Mouse (Mus musculus): ENCODE data around the gene Clint1.

The Clint1 gene

DNA sequence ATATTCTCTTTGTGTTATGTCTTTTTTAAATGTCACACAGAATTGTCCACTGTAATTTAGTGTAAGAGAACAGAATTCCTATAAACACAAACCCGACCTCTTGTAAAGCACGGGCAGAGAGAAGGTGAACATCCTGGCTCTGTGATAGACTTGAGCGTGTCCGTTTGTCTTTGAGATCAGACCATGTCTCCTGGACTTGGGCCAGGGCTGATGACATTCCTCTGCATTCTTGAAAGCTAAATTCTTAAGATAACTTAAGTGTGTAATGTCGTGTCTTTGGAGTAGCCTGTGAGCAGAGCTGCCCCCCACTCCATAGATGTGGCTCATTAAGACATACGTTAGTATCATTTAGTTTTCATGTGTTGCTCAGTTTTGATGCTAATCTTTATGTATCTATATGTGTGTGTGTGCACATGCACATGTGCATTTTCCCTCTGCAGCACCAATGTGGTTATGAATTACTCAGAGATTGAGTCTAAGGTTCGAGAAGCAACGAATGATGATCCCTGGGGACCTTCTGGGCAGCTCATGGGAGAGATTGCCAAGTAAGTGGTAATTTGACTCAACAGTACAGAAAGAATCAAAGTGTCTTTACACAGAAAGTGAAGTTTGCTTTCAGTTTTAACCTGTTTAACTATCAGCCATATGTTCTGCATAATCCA, 31.6 kb downstream of the Clint1 start:
- intact Hi-C loops (cut with DNase I): loop anchor here (10.0 kb wide), 1 partner anchor 129 kb away; no protein-coding TSS in a partner anchor

DNA sequence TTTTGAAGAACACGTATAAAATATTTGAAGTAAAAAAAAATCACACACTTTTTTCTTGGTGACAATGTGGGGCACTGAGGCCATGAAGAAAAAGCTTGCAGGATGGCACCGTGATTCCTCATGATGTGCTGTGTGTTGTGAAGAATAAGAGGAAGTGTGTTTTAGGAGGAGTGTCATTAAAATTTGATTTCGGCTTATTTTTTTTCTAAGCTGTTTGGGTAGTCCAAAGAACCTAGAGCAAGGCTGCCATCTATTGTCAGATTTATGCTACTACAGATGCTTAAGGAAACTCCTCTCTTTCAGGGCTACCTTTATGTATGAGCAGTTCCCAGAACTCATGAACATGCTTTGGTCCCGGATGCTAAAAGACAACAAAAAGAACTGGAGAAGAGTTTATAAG, 32.2 kb downstream of the Clint1 start:
- intact Hi-C loops (cut with DNase I): loop anchor here (2.0 to 10.0 kb wide), 2 partner anchors 89 to 129 kb away; no protein-coding TSS in a partner anchor

DNA sequence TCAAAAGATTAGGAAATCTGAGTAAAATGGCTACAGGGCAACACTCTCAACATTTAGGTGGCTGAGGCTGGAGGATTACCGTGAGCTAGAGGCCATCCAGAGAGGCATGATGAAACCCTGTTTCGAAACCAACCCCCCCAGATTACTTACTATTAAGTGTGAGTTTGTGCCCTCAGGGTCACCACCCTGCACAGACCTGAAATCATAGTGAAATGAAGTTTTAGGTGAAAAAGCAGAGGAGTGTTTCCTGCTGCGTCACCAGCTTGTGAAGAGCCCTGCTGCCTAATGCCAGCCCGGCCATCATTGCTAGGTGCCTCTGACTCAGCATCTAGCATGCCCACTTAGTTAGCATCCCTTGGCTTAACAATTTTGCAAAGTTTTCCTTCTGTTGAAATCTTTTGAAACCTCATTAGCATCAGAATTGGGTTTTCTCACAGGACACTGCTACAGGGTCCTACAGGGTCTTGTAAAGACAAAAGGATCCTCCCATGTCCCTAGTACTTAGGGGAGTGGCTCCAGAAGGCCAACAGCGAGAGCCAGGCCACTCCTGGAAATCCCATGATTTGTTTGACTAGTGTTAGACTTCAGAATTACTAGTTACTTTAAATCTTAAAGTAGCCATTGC, 33.9 kb downstream of the Clint1 start:
- intact Hi-C loops (cut with DNase I): loop anchor here (2.0 to 10.0 kb wide), 2 partner anchors 91 to 131 kb away; no protein-coding TSS in a partner anchor

- intact Hi-C loops (cut with DNase I): loop anchor here (10.0 kb wide), 1 partner anchor 132 kb away; no protein-coding TSS in a partner anchor
Observed at GRCm38 (mm10) chr11:45886596-45886995, 34.7 kb downstream of the Clint1 start.

- intact Hi-C loops (cut with DNase I): loop anchor here (10.0 kb wide), 1 partner anchor 134 kb away; no protein-coding TSS in a partner anchor
Observed at GRCm38 (mm10) chr11:45888471-45889030, 36.7 kb downstream of the Clint1 start.

DNA sequence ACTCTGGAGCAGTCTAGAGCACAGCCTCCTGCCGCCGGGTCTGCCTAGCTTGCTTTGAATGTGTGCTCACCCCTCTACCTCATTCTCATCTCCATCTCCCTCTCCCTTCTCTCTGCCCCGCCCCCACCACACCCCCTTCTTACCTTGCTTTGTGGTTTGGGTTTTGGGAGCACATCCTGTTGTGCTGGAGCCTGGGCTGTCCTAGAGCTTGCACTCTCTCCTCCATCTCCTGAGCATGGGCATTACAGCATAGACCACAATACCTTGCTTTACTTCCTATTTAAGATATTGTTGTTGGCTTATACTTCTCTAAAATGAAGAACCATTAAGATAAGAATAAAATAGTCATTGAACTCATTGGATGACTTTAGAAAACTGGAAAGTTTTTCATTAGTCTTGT, 38.1 kb downstream of the Clint1 start:
- intact Hi-C loops (cut with DNase I): loop anchor here (10.0 kb wide), 1 partner anchor 135 kb away; no protein-coding TSS in a partner anchor

DNA sequence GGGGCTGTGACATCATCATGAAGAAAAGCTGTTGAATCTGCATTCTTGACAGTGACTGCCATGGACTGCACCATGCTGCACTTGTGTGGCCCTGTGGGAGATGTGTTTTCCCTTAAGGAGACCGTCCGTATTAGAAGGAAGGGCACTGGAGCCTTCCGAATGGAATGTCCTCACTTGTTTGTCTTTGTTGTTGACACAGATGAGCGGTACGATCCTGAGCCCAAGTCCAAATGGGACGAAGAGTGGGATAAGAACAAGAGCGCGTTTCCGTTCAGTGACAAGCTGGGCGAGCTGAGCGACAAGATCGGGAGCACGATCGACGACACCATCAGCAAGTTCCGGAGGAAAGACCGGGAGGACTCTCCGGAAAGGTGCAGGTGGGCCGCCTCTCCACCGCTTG, 38.6 kb downstream of the Clint1 start:
- intact Hi-C loops (cut with DNase I): no loop called here

DNA sequence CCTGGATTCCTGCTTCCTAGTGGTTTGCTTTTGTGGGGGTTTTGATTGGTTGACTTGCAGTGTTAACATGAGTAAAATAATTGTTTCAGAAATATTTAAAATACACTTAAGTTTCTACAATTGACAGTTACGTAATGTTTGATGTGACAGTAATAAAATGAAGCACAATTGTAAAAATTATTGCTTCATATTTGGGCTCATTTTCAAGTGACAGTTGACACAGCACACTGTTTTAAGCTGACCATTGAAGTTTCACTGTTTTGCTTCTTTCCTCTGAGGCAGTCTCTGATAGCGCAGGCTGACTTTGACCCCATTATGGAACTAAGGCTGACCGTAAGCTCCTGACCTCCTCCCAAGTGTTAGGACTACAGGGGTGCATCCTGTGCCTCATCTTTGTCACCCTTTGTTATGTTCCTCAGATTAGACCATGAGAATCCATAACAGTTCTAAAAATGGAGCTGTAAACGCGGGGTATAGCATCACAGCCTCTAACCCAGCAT, 41.1 kb downstream of the Clint1 start:
- intact Hi-C loops (cut with DNase I): no loop called here

DNA sequence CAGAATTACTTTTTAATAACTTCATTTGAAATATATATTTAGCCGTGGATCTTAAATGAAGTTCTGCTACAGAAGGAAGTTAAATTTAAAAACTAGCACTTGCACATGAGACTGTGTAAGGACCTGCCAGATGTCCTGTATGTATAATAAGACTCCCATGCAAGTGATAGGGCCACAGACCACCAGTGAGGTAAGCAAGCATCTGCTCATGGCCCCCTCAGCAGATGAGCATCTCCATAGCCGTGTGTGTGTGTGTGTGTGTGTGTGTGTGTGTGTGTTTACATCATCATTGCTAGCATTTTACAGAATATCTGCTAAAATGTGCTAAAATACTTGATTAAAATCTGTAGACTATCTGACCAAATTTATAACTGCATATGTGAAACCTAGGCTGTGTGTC, 45.5 kb downstream of the Clint1 start:
- intact Hi-C loops (cut with DNase I): no loop called here

DNA sequence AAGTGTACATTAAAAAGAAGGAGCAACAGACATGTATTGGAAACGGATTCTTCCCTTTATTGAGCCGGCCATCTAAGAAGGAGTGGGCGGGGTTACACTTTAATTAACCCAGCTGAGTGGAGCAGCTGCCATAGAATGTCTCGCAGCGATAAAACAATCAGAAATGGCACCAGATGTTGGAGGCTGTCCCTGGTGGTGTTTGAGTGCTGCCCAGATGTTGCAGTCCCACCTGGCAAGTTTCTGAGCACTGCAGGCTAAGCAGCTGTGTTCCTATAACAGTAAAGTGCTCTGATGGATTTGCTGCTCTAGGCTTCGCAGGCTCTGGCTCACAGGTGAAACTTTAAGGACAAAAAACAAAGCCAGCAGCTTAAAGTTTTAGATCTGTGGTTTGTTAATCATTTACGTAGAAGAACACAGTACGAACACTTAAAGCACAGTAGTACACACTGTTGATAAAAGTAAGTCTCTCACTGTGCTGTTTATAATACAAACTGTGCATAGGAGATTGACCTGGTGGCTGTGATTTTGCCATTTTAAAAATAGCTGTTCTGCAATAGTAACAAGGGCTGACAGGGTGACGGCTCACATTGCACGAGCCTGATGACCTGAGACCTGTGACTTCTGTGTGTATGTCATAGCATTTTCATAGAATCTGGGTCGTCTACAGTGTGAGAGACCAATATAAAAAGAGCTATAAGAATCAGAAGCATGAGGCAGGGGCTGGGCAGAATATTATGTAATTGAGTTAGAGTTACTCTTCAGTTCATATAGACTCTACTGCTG, 48.6 kb downstream of the Clint1 start:
- intact Hi-C loops (cut with DNase I): no loop called here

- intact Hi-C loops (cut with DNase I): no loop called here
Observed at GRCm38 (mm10) chr11:45906109-45906786, 54.4 kb downstream of the Clint1 start.

- intact Hi-C loops (cut with DNase I): no loop called here
Observed at GRCm38 (mm10) chr11:45907301-45907700, 55.5 kb downstream of the Clint1 start.

DNA sequence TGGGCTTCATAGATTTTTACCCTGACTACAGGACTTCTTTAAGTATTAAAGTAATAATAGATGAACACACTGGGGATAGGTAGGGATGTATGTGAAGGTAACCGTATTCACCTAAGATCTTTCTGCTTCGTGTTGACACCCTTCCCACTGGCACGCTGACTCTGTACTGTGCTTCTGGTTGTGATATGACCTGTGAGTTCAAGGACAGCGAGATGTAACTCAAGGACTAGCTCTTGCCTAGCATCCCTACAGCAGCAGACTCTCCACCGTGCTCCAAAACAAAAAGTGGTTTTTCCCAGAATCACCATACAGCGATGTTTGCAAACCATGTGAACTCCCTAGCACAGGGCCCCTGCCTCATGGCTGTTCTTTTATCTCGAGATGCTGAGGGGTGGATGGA, 56.2 kb downstream of the Clint1 start:
- intact Hi-C loops (cut with DNase I): no loop called here

- intact Hi-C loops (cut with DNase I): no loop called here
Observed at GRCm38 (mm10) chr11:45908894-45909293, 57.0 kb downstream of the Clint1 start.

DNA sequence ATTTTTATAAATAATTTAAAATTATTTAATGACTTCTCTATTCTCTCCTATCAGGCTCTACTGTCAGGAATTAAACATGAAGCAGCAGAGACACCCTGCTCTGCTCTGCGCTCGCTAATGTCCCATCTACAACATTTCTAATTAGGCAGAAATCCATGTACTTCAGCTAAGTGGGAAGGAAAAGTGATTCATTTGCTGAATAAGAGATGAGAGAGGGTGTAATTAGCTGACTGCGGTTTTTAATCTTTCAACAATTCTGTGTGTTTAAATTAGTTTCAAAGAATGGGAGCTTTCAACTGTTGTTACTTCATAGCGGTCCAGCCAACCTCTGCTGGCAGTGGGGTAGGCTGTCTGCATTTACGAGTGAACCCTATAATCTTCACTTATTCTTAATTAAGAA, 58.9 kb downstream of the Clint1 start:
- intact Hi-C loops (cut with DNase I): no loop called here

- intact Hi-C loops (cut with DNase I): no loop called here
Observed at GRCm38 (mm10) chr11:45916196-45916595, 64.3 kb downstream of the Clint1 start.

GRCm38 (mm10) chr11:45918018-45918417, 66.2 kb downstream of the Clint1 start:
- intact Hi-C loops (cut with DNase I): no loop called here

GRCm38 (mm10) chr11:45918836-45919235, 67.0 kb downstream of the Clint1 start:
- intact Hi-C loops (cut with DNase I): no loop called here

- intact Hi-C loops (cut with DNase I): no loop called here
Observed at GRCm38 (mm10) chr11:45921026-45921425, 69.2 kb downstream of the Clint1 start.

DNA sequence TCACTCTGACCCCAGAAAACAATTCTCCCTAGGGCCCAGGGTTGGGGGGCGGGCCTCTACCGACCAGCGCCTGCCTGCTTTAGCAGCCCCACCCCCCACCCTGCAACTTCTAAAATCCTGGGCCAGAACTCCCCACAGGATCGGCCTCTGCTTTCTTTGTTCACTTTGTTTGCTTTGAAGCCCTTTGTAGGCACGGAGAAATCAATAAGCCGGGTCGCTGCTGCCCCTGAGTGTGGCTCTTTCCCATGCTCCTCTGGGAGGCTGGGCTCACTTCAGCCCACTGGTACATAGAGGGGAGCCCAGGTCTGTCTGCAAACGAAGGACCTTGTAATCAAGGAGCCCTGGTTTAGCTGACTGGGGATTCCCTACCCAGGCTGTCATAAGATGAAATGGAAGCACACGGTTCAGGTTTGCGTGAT, 69.6 kb downstream of the Clint1 start:
- intact Hi-C loops (cut with DNase I): no loop called here

DNA sequence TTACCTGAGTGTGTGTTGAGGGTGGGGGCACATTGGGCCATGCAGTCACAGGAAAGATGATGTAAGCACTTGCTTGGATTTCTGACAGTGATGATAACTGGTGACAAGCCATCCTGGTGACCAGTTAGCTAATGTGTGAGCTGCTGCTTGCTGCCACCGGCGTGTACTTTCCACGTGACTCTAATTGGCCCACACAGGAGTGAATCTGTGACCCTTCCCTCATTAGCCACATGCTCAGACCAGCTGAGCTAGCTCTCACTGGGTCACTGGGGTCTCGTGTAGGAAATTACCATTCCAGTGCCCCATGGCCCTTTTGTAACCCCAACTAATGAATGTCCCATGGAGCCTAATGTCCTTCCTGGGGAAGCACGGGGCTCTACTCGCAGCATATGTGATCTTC, 73.6 kb downstream of the Clint1 start:
- intact Hi-C loops (cut with DNase I): no loop called here

Measured in adrenal gland (tissue).